Mouse (Mus musculus): ENCODE data around the gene Khdc1c. TPM values are rescaled to one million over a fixed set of nuclear protein-coding genes. Genes with fewer than 3 reads are reported as not detected.
"Not testable (repeated sequence)": the region's sequence is repeated elsewhere in the genome, so short reads cannot be mapped to it uniquely, and the experiment has no call there.

Gene Khdc1c
- not detected in 2 replicates for polyA plus RNA-seq (2014; fragmentation: Nextera tagmentation; extraction: Ambion mirVana)

GRCm38 (mm10) chr1:21368031-21368430 lies at the start of gene Khdc1c:
Gene Khdc1c, plus strand, starts transcription at chr1:21368331.
- H3K27ac ChIP-seq (ENCODE audit: low read depth, low read length); H3K4me1 ChIP-seq (ENCODE audit: control insufficient read depth, insufficient read depth, low read length); H3K36me3 ChIP-seq (ENCODE audit: control insufficient read depth, insufficient read depth, low read length); DNase-seq (ENCODE audit: low spot score, missing footprints); H3K4me3 ChIP-seq (ENCODE audit: low read depth, low read length); H3K9ac ChIP-seq (ENCODE audit: low read length); ATAC-seq (ENCODE audit: low FRiP score); H3K4me2 ChIP-seq; H3K27me3 ChIP-seq (ENCODE audit: control insufficient read depth, insufficient read depth, low read length); H3K9me3 ChIP-seq (ENCODE audit: control insufficient read depth, low read length): not testable (repeated sequence)
- 70% methylated on average over 1 of the region's 1 CpGs for WGBS

GRCm38 (mm10) chr1:21320271-21320670 lies 47.9 kb upstream of the Khdc1c start:
- ATAC-seq (ENCODE audit: low FRiP score); H3K9ac ChIP-seq (ENCODE audit: low read length); H3K9me3 ChIP-seq (ENCODE audit: control insufficient read depth, low read length); H3K36me3 ChIP-seq (ENCODE audit: control insufficient read depth, insufficient read depth, low read length); H3K27ac ChIP-seq (ENCODE audit: low read depth, low read length); DNase-seq (ENCODE audit: low spot score, missing footprints); H3K27me3 ChIP-seq (ENCODE audit: control insufficient read depth, insufficient read depth, low read length); H3K4me2 ChIP-seq; H3K4me1 ChIP-seq (ENCODE audit: control insufficient read depth, insufficient read depth, low read length); H3K4me3 ChIP-seq (ENCODE audit: low read depth, low read length): not testable (repeated sequence)
- 91% methylated on average over 5 of the region's 5 CpGs for WGBS

GRCm38 (mm10) chr1:21321656-21322055 lies 46.5 kb upstream of the Khdc1c start:
- no peak overlapping the region for H3K4me2 ChIP-seq
- H3K9me3 ChIP-seq (ENCODE audit: control insufficient read depth, low read length): peaks cover 2% of the 10 kb centered on the region; the same call in 1 of the 2 replicates
- no peaks in the 10 kb centered on the region for H3K27me3 ChIP-seq (ENCODE audit: control insufficient read depth, insufficient read depth, low read length)
- H3K4me3 ChIP-seq (ENCODE audit: low read depth, low read length): no peak overlapping the region
- ATAC-seq (ENCODE audit: low FRiP score) (no peak), DNase-seq (ENCODE audit: low spot score, missing footprints) (no peak)
- WGBS: 96% methylated on average over 1 of the region's 1 CpGs
- H3K36me3 ChIP-seq (ENCODE audit: control insufficient read depth, insufficient read depth, low read length): no peaks in the 10 kb centered on the region
- H3K9ac ChIP-seq (ENCODE audit: low read length): no peak overlapping the region
- H3K27ac ChIP-seq (ENCODE audit: low read depth, low read length): no peak overlapping the region
- no peaks in the 10 kb centered on the region; the same call in 1 of the 2 replicates for H3K4me1 ChIP-seq (ENCODE audit: control insufficient read depth, insufficient read depth, low read length)

GRCm38 (mm10) chr1:21323996-21324574 lies 44.0 kb upstream of the Khdc1c start:
- no peaks in the 10 kb centered on the region for H3K27me3 ChIP-seq (ENCODE audit: control insufficient read depth, insufficient read depth, low read length)
- no peak for ATAC-seq (ENCODE audit: low FRiP score)
- DNase-seq (ENCODE audit: low spot score, missing footprints): no peak

GRCm38 (mm10) chr1:21324633-21325032 lies 43.5 kb upstream of the Khdc1c start:
- ATAC-seq (ENCODE audit: low FRiP score) (no peak), DNase-seq (ENCODE audit: low spot score, missing footprints) (no peak)
- Histone ChIP-seq H3K9me3 (ENCODE audit: control insufficient read depth, low read length) (peaks cover 2% of the 10 kb centered on the region; the same call in 1 of the 2 replicates), H3K27me3 (ENCODE audit: control insufficient read depth, insufficient read depth, low read length) (no peaks in the 10 kb centered on the region), H3K9ac (ENCODE audit: low read length) (no peak overlapping the region), H3K27ac (ENCODE audit: low read depth, low read length) (no peak overlapping the region), H3K36me3 (ENCODE audit: control insufficient read depth, insufficient read depth, low read length) (no peaks in the 10 kb centered on the region), H3K4me2 (no peak overlapping the region), H3K4me1 (ENCODE audit: control insufficient read depth, insufficient read depth, low read length) (no peaks in the 10 kb centered on the region; the same call in 1 of the 2 replicates), H3K4me3 (ENCODE audit: low read depth, low read length) (no peak overlapping the region)
- WGBS: 83% methylated on average over 1 of the region's 1 CpGs

More at GRCm38 (mm10) chr1:21323996-21324574, 44.0 kb upstream of the Khdc1c start:
- Histone ChIP-seq H3K4me3 (ENCODE audit: low read depth, low read length) (no peak overlapping the region), H3K9ac (ENCODE audit: low read length) (no peak overlapping the region), H3K9me3 (ENCODE audit: control insufficient read depth, low read length) (peaks cover 2% of the 10 kb centered on the region; the same call in 1 of the 2 replicates), H3K4me1 (ENCODE audit: control insufficient read depth, insufficient read depth, low read length) (no peaks in the 10 kb centered on the region; the same call in 1 of the 2 replicates), H3K27ac (ENCODE audit: low read depth, low read length) (no peak overlapping the region), H3K36me3 (ENCODE audit: control insufficient read depth, insufficient read depth, low read length) (no peaks in the 10 kb centered on the region), H3K4me2 (no peak overlapping the region)
- 47% methylated on average over 1 of the region's 1 CpGs for WGBS

GRCm38 (mm10) chr1:21326733-21327132 lies 41.4 kb upstream of the Khdc1c start:
- Histone ChIP-seq H3K4me1 (ENCODE audit: control insufficient read depth, insufficient read depth, low read length) (no peaks in the 10 kb centered on the region; the same call in 1 of the 2 replicates), H3K9me3 (ENCODE audit: control insufficient read depth, low read length) (peaks cover 2% of the 10 kb centered on the region; the same call in 1 of the 2 replicates), H3K27ac (ENCODE audit: low read depth, low read length) (no peak overlapping the region), H3K4me3 (ENCODE audit: low read depth, low read length) (no peak overlapping the region), H3K27me3 (ENCODE audit: control insufficient read depth, insufficient read depth, low read length) (no peaks in the 10 kb centered on the region), H3K4me2 (no peak overlapping the region), H3K9ac (ENCODE audit: low read length) (no peak overlapping the region), H3K36me3 (ENCODE audit: control insufficient read depth, insufficient read depth, low read length) (no peaks in the 10 kb centered on the region)
- WGBS: 89% methylated on average over 7 of the region's 7 CpGs
- no peak for ATAC-seq (ENCODE audit: low FRiP score)
- DNase-seq (ENCODE audit: low spot score, missing footprints): no peak

- H3K9me3 ChIP-seq (ENCODE audit: control insufficient read depth, low read length); H3K4me3 ChIP-seq (ENCODE audit: low read depth, low read length); H3K4me1 ChIP-seq (ENCODE audit: control insufficient read depth, insufficient read depth, low read length); ATAC-seq (ENCODE audit: low FRiP score); H3K36me3 ChIP-seq (ENCODE audit: control insufficient read depth, insufficient read depth, low read length); H3K9ac ChIP-seq (ENCODE audit: low read length); H3K27ac ChIP-seq (ENCODE audit: low read depth, low read length); H3K4me2 ChIP-seq; H3K27me3 ChIP-seq (ENCODE audit: control insufficient read depth, insufficient read depth, low read length): not testable (repeated sequence)
- DNase-seq (ENCODE audit: low spot score, missing footprints): peak; percentile 92
Measured at GRCm38 (mm10) chr1:21331161-21331560, 37.0 kb upstream of the Khdc1c start.

- Histone ChIP-seq H3K9me3 (ENCODE audit: control insufficient read depth, low read length) (no peaks in the 10 kb centered on the region), H3K4me3 (ENCODE audit: low read depth, low read length) (no peak overlapping the region), H3K36me3 (ENCODE audit: control insufficient read depth, insufficient read depth, low read length) (no peaks in the 10 kb centered on the region), H3K27ac (ENCODE audit: low read depth, low read length) (no peak overlapping the region), H3K4me2 (no peak overlapping the region), H3K27me3 (ENCODE audit: control insufficient read depth, insufficient read depth, low read length) (no peaks in the 10 kb centered on the region), H3K4me1 (ENCODE audit: control insufficient read depth, insufficient read depth, low read length) (no peaks in the 10 kb centered on the region), H3K9ac (ENCODE audit: low read length) (no peak overlapping the region)
- 89% methylated on average over 16 of the region's 16 CpGs for WGBS
- ATAC-seq (ENCODE audit: low FRiP score): no peak
- DNase-seq (ENCODE audit: low spot score, missing footprints): no peak
Measured at GRCm38 (mm10) chr1:21333222-21333973, 34.7 kb upstream of the Khdc1c start.

- no peak overlapping the region for H3K4me2 ChIP-seq
- no peak for ATAC-seq (ENCODE audit: low FRiP score)
- H3K36me3 ChIP-seq (ENCODE audit: control insufficient read depth, insufficient read depth, low read length): no peaks in the 10 kb centered on the region
Measured at GRCm38 (mm10) chr1:21335836-21336235, 32.3 kb upstream of the Khdc1c start.

More at GRCm38 (mm10) chr1:21335836-21336235, 32.3 kb upstream of the Khdc1c start:
- DNase-seq (ENCODE audit: low spot score, missing footprints): no peak
- no peak overlapping the region for H3K9ac ChIP-seq (ENCODE audit: low read length)
- H3K4me1 ChIP-seq (ENCODE audit: control insufficient read depth, insufficient read depth, low read length): no peaks in the 10 kb centered on the region
- H3K27me3 ChIP-seq (ENCODE audit: control insufficient read depth, insufficient read depth, low read length): no peaks in the 10 kb centered on the region
- no peaks in the 10 kb centered on the region for H3K9me3 ChIP-seq (ENCODE audit: control insufficient read depth, low read length)
- H3K4me3 ChIP-seq (ENCODE audit: low read depth, low read length): no peak overlapping the region
- H3K27ac ChIP-seq (ENCODE audit: low read depth, low read length): no peak overlapping the region

Data from midbrain, embryonic 11.5 days (tissue).